Mouse (Mus musculus) right cerebral cortex, postnatal 14 days (tissue): ENCODE data around the gene Mlxip.

ENCODE experiments used
- DNase-seq: peaks from one replicate; pipeline ENCODE4 v3.0.0; 2022

The Mlxip gene

DNA sequence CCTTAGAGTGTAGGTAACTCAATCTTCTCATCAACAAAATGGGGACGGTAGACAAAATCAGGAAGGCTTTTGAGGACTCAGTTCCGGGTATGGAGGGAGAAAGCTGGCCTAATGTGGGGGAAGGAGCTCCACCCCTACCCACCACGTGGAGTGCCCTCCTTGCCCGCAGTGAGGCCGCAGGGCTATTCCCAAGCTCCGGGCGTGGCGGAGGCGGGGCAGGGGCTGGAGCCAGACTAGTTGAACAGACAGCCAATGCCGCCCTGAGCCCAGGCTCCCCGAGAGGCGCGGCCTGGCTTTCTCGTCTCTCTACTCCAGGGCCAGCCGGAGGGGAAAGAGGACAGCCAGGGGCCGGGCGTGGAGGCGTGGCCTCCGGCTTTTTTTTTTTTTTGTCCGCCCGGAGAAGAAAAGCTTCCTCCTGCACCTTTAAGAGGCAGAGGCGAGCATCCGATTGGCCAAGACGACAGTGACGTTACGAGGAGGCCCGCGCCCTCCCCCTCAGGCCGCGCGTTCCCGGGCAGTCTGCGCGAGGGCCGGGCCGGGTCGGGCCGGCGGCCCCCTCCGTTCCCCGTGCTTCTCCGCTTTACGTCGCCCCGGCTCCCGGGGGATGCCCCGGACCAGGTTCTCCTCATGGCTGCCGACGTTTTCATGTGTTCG lies at the start of gene Mlxip:
Gene Mlxip, plus strand, starts transcription at position 496 of the 654 bp plus-strand sequence.
- DNase-seq, result peak; percentile 86

DNA sequence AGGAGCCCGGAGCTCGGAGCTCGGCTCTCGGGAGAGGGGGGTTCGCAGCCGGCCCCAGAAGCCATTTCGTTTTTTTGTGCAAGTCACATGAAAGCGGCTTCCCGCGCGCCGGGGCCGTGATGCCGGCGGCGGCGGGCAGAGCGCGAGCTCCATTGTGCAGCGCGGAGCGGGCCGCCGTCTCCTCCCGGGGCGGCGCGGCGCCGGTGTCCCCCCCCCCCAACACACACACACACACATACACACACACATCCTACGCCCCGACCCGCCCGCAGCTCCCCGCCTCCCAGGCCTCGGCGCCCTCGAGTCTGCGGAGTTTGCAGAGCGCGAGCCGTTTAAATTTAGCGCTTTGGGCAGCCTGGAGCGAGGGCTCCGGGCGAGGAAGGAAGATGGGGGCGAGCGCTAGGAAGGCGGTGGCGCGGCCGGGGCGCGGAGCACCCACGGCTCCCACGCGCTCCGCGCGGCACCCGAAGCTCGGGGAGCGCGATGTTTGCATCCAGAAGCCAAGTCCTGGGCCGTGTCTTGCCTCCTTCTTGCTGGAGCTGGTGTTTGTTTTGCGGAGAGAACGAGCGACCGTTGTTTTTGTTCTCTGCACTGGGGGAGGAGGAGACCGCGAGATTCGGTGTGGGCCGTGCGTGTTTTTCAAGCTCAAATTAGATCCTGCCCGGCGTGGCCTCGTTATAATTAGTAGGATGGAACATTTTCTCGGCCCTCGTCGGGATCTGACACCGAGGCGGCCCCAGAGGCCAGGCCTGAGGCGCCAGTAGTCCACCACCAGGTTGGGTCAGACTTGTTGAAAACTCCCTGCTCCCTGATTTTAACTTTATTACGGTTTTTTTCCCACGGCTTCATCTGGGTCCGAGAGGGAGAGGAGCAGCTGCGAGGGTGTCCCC lies 49.4 kb upstream of the Mlxip start:
- peak; percentile 66 for DNase-seq

DNA sequence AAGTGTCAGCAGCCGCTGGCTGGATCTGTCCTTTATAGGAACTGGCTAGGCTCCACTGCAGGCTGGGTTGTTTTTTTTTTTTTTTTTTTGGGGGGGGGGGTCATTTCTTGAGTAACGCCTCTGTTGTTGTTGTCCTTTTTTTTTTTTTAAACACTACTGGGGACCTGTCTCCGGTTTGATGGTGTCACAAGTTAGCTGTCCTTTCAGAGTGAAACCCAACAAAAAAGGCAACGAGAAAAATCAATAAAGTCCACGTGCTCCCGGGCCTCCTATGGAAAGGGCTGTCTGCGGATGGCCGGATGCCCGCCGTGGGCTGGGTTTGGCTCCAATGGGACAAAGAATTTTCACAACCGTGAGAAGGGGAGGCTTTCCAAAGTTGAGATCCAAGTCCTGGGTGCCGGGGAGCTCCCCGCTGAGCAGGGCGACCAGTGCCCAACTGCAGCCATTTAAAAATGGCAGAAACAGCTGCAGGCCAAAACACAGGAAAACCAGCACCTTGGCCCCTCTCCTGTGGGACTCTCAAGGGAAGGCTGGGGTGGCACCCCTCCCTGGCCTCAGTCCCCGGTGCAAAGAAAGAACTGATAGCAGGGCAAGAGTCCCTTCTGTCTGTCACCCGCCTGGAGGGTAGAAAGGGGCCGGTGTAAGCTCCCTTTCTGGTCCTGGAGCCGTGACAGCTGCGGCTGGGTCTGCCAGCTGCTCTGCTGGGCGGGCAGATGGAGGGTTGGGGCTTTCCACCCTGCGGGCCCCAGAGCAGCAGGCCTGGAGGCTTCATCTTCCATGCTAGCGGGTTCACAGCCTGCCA lies 48.5 kb upstream of the Mlxip start:
- peak; percentile 71 for DNase-seq

DNA sequence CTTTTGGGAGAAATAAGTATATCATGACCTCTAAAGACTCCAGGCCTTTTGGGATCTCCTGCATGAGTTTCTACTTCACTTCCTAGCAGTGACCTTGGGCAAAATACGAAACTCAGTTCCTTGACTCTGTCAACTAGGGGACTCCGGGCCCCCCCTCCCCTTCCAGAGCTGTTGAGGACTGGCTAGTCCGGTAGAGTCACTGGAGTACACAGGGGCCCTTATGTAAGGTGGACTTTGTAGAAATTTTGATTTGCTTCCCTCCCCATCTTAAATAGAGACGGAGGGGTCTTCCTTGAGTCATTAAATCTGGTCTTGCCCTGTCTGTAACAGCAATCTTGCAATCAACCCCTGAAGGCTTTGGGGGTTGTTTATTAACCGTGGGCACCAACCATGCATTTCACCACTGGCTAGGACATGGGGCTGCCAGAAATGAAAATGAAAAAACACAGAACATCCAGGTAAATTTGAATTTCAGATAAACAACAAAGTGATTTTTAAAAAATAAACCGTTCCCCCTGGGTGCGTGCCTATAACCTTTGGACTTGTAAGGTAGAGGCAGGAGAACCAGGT lies 47.8 kb upstream of the Mlxip start:
- no peak for DNase-seq

DNA sequence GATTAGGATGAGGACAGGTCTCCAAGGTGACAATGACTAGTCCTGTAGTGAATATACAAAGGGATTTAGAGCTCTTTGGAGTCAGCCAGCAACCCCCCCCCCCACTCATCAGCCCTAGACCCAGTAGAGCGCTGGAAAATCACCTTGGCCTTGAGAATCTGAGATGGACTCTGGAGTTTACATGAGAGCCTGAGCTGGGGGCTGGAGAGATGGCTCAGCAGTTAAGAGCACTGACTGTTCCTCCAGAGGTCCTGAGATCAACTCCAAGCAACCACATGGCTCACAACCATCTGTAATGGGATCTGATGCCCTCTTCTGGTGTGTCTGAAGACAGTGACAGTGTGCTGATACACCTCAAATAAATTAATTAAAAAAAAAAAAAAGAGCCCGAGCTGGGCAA lies 46.6 kb upstream of the Mlxip start:
- no peak for DNase-seq

DNA sequence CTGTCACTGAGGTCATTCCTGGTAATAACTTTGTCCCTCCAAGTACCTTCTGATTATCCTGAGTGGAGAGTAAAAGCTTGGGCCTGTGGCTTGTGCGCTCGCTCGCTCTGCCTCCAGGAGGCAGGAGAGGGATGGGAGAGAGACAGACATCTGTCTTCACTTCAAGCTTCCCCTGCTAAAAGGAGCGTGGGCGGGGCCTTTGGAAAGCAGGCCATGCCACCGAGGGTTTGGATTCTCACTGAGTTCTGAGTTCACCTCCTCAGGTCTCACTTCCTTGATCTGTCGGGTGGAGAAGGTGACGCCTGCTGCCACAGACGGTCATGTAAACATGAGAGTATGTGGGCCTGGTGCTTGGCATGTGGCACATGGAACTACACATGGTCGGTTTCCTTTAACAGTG lies 44.2 kb upstream of the Mlxip start:
- DNase-seq, result no peak

DNA sequence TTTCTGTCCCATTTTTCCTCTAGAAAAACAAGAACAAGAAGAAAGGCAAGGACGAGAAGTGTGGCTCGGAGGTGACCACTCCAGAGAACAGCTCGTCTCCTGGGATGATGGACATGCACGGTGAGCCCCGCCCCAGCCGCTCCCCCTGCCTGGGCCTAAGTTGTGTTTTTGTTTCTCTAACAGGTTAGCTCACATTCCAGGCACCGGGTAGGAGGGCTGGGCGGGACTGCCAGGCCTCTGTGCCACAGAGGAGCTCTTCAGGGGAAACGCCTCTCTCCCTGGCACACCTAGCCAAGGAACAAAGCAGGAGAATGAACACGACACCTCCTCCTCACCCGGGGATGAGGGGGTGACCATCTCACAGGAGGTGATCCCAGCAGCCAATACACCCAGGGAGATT lies 38.7 kb upstream of the Mlxip start:
- DNase-seq, result no peak

DNA sequence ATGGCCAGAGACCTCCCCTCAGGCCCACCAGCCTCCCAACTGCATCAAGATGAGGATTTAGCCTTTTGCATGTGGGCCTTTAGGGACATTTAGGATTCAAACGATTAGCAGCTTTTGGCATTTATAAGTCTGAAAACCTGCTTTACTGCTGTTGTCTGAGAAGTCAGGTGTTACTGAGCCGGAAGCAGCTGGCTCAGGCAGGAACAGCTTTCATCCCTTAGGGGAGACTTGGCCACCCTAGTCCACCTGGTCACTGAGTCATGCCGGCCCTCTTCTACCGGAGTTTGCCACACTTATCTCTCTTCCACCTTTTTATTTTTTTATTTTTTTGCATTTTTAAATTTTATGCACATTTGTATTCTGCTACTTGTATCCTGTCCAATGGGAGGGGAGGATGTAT lies 37.3 kb upstream of the Mlxip start:
- DNase-seq, result no peak

DNA sequence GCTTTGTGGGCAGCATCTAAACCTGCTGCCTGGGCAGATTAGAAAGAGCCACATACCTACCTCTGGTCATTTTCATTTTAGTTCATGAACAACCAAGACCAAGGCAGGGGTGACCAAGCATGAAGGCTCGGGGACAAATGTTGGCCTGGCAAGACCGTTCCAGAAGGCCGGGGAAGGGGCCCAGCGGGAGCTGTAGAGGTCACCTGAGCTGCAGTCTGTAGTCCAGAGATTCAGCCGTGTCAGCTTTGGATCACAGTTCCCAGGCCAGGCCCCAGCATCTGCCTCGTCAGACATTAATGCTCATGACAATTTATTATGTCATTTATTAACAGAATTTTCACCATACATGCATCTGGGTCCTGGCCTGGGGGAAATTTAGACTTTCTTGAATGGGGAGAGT lies 35.2 kb upstream of the Mlxip start:
- DNase-seq, result no peak

DNA sequence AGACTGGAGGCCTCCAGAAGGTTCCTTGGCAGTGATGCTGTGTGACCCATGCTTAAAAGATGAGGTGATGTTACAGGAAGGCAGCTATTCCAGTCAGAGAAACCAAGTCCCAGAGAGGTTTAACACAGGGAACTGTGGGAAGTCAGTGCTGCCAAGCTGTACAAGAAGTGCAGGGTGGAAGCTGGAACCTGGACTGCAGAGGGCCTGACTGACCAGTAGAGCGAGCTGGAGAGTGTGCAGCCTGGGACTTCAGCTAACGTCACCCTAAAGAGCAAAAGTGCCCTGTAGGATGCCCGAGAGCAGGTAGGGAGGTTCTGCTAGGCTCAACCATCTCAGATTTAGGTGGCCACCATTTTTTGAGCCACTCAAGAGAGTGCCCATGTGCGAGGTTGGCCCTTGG lies 31.7 kb upstream of the Mlxip start:
- no peak for DNase-seq

DNA sequence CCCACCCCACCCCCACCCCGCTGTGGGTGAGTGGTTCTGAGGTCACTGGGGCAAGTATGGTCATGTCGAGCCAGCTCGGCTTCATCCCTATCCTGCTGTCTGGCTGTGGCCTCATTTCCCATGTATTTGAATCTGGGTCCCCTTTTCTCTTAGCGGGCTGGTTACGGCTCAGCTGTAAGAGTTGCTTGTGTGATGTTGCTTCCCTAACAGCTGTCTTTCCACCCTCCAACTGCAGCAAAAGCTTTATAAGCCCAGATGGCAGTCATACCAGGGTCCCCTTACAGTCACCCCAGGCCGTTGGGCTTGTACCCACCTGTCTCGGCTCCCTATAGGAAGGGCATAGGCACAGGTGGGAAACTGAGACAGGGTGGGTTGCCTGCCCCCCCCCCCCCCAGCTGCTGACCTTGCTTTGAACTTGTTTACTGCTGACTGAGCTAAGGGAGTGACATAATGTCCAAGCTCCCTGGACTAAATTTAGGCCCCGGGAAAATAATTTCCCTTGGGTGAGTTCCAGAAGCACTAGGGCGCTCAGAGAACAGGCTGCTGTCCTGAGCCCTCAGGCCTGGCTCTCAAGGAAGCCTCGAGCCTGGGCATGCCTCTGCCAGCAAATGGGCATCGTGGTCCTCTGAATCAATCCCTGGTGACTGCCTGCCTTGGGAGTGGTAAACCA lies 30.2 kb upstream of the Mlxip start:
- no peak for DNase-seq

DNA sequence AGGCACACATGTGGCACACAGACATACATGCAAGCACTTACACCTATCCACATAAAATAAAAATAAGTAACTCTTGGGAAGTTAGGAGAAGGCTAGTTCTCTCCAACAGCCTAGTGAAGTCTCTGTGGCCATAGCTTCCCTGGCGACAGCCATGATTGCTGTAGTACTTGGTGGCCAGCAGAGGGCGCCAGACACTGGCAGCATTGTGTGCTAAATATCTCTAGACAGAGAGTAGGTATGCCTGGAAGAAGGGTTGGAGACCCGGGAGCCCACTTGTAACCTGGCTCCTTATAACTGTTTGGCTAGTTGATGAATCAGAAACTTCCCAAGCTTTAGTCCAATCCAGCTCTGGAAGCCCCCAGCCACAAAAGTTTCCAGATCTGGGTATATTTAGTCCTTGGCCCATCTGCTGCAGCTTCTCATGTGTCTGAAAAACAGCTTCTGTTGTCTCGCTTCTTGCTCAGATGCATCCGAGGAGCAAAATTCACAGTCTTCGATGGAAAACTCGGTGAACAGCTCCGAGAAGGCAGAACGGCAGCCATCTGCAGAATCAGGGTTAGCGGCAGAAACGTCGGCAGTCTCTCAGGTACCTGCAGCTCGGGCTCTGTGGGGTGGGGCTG lies 25.6 kb upstream of the Mlxip start:
- peak; percentile 47 for DNase-seq

DNA sequence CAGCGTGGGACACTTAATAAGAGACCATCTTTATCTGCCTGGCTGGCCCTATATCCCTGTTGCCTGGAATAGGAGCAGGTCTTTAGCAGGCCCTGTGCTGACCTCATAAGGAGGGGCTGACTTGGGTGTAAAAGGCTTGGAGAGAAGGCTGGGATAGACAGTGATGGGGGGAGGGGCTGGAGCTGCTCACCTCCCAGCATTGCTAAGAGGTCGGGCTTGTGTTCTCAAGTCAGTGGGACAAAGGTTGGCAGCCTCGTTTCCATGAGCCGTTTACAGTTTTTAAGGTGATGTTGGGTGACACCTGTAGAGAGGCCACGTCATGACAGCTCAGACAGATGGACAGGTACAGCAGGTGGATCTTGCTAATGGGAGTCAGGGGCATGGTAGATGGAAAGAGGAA lies 24.5 kb upstream of the Mlxip start:
- DNase-seq, result no peak

DNA sequence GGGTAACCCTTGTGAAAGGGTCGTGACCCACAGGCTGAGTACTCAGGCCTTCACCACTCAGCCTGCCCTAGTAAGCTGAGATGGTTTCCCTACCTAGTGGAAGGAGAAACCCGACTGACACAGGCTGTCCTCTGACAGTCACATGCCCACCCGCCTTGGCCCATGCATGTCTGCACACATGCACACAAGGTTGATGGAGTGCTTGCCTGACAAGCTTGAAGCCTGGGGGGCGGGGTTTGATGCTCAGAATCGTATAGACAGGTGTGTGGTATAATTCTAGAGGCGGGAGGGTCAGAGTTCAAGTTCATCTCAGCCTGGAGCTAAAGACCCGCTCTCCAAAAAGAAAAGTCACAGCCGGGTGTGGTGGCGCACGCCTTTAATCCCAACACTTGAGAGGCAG lies 19.3 kb upstream of the Mlxip start:
- no peak for DNase-seq

DNA sequence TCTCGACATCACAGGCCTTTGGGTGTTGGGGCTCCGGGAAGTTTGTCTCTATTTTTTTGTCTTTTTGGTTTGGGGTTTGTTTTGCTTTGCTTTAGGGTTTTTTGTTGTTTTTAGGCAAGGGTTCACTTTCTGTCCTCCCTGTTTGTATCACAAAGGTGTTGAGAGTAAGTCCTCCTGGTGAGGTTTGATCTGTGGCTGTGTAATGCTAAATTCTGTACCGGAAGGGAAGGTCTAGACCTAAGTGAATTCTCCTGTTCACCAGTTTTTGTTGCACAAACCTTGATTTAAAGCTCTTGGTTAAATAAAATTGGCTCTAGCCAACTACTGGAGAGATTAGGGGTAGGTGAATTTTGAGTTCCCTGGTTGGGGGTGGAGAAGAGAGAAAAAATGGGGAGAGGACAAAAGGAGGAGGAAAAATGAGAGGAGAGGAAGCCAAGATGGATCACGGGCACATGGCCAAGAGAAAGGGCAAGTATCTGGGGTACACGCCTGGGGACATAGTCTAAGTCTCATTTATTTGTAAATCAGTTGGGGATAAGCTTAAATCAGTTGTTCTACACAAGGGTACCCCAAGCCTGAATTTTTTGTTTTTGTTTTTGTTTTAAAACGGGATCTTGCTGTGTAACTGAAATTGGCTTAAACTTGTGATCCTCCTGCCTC lies 18.7 kb upstream of the Mlxip start:
- DNase-seq, result no peak

DNA sequence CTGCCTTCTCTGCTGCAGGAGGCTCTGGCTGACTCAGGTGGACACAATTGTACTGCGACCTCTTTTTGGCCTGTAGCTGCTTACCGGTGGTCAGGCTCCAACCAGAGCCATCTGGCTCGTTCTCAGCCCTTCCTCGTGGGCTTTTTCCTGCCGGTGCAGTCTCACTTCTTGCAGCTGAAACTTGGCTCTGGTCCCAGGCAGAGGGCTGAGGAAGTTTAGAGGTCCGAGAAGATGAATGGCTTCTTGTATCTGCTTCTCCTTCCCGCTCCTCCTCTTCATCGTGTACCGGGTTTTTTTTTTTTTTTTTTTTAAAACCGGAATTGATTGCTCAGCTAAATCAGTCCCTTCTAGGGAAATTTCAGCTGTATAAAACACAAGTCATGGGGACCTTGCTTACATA lies 18.0 kb upstream of the Mlxip start:
- DNase-seq, result peak; percentile 82

DNA sequence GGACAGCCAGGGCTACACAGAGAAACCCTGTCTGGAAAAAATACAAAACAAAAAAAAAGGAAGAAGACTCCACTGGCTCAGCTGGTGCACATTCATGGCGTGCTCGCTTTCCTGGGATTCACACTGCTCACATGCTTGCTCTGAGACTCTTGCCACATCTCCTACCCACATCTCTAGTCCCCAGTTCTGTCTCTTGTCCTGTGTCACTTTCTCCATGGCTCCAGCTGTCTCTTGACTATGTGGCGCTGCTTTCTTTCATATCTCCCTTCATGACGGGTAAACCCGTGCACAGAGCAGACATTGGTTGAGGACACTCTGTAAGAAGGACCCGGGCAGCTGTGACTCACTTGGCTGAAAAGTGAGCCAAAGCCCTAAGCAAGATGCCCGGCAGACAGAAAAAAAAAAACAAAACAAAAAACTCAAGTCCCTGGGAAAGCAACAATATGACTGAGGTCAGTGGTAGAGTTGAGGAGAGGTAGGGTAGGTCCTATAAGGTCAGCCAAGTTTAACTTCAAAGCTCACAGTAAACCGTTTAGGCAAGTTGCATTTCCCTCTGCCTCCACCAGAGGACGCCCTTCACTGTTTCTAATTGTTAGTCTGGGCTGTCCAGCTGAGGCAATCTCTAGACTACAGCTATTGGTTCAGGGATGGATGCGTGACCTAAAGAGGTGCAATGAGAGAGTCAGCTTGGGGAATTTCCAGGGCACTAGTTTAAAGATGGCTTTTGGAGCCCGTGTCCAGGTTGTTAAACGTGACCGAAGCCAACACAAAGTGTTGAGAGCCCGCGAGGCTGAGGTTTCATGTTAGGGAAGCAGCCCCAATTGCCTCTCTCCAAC lies 17.3 kb upstream of the Mlxip start:
- peak; percentile 69 for DNase-seq

DNA sequence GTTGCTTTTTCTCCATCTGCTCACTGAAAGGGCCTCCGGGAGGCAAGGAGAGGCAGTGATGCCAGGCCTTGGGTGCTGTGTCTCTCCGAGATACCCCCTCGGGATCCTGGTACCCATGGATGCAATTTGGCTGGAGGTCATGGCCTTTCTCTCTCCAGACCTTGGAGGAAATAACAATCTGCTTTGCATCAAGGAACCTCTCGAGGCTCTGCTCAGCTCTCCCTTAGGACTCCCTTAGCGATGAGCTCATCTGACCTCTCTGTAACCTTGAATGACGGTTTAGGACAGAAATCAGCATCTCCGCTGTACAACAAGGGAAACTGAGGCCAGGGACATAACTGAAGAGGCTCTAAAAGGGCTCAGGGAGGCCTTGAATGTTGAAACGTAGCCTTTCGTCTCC lies 15.9 kb upstream of the Mlxip start:
- DNase-seq, result no peak

DNA sequence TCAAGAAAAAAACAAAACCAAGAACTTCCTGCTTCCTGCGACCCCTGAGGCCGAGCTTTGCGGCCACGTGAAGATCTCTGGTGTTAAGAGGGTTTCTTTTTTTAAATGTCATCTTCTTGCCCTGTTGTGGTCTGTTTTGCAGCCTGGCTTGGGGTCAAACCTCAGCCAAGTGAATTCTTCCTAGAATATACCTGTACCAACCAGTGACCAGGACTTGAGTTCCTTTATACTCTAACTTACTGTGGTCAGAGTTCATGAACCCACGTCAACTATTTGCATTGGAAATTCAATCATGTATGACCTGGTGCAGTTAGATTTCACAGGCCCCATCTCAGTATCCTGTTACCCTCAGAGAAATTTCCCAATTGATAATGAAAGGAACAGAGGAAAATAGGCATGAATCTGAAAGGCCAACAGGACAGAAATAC lies 15.1 kb upstream of the Mlxip start:
- DNase-seq, result no peak

DNA sequence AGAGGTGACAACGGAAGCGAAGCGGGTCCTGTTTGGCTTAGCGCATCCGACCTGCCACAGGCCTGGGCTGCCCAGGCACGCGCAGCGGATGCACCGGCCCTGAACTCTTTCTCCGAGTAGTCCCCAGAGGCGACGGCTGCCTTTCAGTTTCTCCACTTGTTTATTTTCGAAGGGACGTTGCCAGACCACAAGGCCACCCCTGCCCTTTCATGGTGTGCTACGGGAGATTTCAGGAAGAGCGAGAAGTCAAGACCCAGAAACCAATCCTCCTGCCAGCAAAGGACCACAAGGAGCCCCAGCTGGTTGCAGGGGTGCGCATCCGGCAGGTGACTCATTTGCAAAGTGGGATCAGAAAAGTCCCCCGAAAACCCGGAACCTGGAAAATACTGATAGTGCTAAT lies 12.6 kb upstream of the Mlxip start:
- no peak for DNase-seq

DNA sequence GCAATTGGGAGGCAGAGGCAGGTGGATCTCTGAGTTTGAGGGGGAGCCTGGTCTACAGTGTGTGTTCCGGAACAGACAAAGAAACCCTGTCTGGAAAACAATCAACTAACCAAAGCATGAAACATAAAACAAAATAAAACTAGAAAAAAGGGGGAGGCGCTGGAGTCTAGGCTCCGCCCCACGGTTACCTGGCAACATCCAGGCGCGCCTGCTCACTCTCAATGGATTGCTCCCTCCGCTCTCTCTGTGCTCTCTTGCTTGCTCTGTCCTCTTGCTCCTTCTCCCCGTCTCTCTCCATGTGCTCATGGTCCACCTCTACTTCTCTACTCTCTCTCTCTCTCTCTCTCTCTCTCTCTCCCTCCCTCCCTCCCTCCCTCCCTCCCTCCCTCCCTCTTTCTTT lies 11.9 kb upstream of the Mlxip start:
- DNase-seq, result no peak
